Mouse (Mus musculus): ENCODE measurements around the gene Tmem110.

Tmem110 gene

DNA sequence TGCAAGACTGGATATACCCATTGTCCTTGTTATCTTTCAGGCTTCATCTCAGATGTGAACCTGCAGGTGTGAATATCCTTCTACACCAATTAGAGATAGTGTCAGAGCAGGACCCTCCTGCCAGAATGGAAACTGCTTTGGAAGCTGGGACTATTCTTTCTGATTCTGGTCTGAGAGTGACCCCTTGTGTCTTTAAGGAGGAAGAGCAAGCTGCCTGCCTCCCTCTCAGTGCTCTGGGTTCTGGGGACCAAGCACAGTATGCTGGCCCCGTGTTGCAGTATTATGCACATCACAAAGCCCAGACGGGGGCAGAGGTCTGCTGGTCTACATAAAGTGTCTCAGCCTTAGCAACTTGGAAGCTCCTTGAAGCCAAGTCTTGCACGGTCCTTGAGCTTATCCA, 39.9 kb downstream of the Tmem110 start:
- DNase-seq, result peak; percentile 38

DNA sequence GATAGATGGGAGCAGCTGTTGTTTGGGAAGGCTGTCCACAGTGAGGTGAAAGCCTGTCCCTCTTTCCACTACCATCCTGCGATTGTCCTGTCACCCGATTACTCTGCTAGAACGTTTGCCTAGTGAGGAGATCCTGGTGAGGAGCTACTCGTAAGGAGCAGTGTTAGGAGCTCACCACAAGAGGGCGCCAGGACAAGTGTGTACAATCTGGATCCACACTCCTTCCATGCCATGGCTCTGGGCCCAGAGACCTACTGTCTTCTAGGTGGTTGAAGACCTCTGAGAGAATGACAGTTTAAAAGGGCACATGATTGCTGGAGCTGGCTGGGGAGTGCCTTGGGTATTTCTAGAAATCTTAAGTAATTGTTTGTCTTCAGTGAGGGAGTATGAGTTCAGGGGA, 41.7 kb downstream of the Tmem110 start:
- DNase-seq, result peak; percentile 83

DNA sequence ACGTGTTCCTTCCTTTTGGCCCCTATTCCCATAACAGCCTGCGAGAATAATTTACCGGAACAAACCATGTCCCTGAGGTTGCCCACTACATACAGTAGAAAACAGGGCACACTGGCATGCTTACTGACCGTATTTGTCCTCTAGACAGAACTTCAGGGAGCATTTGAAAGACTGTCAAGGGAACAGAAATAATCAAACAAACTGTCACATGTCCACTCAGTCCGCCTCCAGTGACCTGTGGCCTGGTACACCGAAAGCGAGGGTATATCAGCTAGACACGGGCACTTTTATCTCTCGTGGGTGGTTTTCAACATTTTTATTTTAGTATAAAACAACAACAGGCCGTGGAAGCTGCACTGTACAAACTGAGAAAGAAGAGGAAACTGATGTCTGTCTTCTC, 43.4 kb downstream of the Tmem110 start:
- no peak for DNase-seq

- no peak for DNase-seq
Observed at GRCm38 (mm10) chr14:30869391-30869801, 44.0 kb downstream of the Tmem110 start.

GRCm38 (mm10) chr14:30870206-30871147, 45.1 kb downstream of the Tmem110 start:
- no peak for DNase-seq

DNA sequence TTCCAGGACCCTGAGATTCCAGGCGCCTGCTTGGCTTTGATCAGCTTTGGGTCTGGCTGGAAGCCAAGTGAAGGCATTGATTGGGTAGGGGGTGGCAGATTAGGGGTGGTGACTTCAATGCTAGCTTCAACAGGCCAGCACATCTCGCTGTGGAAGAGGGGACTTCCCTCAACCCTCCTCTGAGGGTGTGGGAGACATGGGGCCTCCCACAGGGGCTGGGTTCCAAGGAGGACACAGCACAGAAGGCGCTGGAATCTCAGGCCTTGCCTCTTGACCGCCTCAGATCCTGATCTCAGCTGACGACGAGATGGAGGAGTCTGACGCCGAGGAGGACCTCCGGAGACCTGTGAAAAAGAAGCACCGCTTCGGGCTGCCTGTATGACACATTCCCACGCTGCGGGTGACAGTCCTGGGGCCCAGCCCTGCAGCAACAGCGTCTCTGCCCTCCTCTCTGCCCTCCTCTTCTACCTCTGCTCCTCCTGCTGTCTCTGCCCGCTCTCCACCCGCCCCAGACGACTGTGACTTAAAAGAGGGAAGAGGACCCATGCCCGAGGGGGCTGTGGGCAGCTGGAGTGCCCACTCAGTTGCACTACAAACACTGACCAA, 48.8 kb downstream of the Tmem110 start:
- no peak for DNase-seq

DNA sequence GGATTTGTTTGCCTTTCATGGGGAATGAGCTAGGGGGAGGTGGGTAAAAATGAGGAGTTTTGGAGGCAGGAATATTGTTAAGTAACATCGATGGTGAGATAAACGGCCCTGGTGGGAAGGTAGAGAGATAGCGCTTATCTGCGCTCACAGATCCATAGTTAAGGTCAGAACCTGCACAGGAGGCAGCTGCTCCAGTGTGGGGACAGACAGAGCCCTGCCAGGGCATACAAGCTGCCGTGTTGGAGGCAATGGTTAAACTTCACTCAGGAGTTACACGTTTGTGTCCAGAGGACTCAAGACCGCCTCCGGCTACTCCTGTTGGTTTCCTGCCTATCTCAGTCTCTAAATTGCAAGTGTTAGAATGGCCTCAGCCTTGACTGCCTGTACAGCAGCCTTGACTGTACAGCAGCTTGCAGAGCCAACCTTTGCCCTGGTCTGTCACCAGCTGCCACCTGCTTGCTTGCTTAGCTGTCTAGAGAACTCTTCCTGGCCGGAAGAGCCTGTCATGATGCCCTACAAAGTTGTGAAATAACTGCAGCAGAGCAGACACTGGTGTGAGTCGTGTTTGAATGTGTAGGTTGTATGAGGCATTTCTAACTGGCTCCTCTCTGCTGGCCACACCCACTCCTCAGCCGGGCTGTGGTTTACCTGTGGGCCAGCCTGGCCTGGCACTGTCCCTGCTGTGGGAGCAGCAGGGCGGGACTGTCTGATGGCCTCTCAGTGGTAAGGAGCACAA, 49.9 kb downstream of the Tmem110 start:
- DNase-seq, result no peak

DNA sequence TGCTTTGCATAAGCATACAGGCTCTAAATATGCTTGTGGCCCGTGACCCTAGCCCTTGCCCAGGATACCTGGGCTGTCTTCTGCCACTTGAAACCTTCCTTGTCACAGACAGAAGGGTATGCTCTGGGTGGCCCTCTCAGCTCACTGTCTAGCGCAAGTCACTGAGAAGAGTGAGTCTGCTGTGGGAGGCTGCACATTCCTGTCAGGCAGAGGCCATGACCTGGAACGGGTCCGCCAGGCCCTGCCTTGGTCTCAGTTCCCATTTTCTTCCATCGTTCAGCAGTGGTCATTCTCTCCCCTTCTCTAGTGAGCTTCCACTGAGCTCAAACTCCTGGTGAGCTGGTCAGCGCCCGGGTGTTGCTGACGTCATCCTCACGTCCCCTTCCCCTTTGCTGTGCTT, 50.6 kb downstream of the Tmem110 start:
- no peak for DNase-seq

DNA sequence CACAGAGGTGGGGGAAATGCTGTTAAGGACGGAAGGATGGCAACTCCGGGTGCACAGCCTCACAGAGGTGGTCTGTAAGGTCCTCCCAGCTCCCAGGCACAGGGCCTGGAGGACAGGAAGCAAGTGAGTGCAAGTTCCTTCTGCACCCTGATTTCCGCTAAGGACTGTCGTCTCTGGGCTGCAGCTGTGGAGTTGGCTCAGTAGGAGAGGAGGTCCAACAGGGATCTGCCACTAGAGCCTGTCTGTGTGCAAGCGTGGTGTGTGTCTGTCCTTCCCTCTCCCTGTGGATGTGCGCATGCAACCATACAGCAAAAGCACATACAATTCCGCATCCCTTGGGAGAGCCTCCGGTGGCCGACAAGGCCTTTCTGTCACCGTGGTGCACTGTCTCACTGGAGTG, 51.1 kb downstream of the Tmem110 start:
- DNase-seq, result no peak

DNA sequence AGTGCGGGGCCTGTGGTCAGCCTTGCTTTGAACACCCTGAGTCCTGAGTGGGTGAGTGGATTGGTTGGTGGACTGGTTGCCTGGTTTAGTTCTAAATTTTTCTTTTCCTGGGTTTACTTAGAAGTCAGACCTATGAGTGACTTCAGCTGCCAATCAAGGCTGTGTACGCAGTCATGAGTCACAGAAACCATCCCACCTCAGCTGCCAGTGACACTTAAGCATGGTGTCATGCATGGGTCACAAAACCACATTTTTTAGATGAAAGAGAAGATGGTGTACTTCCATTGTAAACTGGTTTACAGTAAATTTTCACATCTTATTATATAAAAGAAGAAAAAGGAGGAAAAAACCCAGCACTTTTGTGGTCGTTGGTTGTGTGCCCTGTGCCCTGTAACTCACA, 52.4 kb downstream of the Tmem110 start:
- DNase-seq, result no peak

GRCm38 (mm10) chr14:30878958-30879571, 53.7 kb downstream of the Tmem110 start, which contains the start of gene Mustn1:
Gene Mustn1 (plus strand): TSS chr14:30879200.
- no peak for DNase-seq

- no peak for DNase-seq
Observed at GRCm38 (mm10) chr14:30879794-30880193, 54.4 kb downstream of the Tmem110 start.

GRCm38 (mm10) chr14:30880251-30880650, 54.9 kb downstream of the Tmem110 start:
- no peak for DNase-seq

DNA sequence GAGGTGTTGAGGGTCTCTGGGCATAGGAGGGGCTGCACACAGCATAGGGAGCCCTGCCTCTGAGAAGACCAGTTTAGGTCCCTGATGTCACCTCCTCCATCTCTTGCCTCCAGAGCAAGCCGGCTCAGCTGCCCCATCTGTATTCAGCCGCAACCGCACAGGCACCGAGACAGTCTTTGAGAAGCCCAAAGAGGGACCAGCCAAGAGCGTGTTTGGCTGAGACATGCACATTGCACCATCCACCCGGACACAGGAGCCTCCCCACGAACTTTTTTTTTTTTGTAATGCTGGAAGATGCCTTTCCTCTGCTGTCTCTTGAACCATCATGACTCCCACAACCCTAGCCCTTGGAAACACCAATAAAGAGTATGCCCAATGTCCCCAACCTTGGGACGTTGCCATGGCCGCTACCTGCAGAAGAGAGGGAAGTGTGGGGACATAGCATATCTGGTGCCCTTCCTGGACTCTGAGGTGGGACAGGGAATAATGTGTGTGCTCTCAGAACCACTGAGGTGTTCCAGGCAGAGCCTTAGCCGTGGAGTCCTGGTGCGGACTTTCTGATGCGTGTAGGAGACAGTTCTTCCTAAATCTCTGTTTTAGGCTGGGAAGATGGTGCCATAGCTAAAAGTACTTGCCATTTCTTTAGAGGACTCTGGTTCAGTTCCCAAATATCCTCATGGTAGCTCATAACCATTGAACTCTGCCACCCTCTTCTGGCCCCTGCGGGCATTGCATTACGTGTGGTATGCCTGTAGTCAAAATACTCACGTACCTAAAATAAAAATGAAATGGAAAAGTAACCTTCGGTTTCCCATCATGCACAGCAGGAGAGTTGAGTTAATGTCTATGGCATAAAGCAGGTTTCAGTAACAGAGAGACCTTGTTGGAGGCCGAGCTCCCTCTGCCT, 55.7 kb downstream of the Tmem110 start:
- peak; percentile 39 for DNase-seq

- DNase-seq, result no peak
Observed at GRCm38 (mm10) chr14:30881718-30882108, 56.3 kb downstream of the Tmem110 start.

DNA sequence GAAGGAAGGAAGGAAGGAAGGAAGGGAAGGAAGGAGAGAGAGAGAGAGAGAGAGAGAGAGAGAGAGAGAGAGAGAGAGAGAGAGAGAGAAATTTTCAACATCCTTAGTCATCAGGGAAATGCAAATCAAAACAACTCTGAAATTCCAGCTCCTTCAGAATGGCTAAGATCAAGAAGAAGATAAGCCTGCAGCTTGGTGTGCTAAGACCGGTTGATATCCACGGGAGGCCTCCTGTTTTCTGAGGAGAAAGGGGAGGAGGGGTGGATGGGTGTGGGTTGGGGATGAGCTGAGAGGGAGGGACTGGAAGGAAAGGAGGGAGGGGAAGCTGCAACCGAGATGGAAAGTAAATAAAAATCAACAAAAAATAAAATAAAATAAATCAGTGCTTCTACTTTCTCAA, 59.9 kb downstream of the Tmem110 start:
- DNase-seq, result no peak

- DNase-seq, result no peak
Observed at GRCm38 (mm10) chr14:30886204-30886603, 60.8 kb downstream of the Tmem110 start, which contains the start of gene Itih4. Gene Itih4 (plus strand): TSS chr14:30886476.

- DNase-seq, result peak; percentile 19
Observed at GRCm38 (mm10) chr14:30888271-30888732, 62.9 kb downstream of the Tmem110 start.

GRCm38 (mm10) chr14:30899972-30900371, 74.6 kb downstream of the Tmem110 start:
- no peak for DNase-seq

DNA sequence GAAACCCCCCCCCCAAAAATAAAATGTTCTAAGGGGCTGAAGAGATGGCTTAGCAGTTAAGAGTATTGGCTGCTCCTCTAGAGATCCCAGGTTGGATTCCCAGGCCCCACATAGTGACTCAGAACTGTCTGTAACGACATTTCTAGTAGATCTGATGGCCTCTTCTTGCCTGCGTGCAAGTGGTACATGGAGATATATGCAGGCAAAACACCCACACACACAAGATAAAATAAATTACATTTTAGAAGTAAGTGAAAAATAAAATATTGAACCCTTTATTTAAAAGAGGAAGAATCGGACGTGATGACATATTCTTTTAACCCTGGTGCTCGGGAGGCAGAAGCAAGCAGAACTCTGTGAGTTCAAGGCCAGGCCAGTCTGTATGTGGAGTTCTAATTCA, 77.2 kb downstream of the Tmem110 start:
- DNase-seq, result no peak

GRCm38 (mm10) chr14:30903036-30903435, 77.6 kb downstream of the Tmem110 start:
- no peak for DNase-seq

DNA sequence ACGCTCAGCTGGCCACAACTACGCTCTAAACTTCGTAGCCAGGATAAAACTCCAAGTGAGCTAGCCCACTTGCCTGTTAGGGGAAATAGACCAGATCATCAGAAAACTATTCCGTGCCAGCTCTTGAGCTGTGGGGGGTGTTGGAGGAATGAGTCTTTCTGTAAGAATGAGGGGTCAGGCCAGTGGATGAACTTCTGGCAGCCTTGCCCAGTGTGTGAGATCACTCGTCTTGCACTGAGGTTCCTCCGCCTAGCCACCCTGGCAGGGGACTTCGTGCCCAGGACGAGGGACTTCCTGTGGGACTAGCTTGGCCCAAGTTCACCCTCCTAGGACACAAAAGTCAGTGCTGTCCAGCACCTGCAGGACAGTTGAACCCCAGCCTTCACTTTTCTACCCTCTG, 78.9 kb downstream of the Tmem110 start:
- DNase-seq, result no peak
